Mouse (Mus musculus) brain, embryonic 14.5 days (tissue): ENCODE results near the gene Lrrc26. TPM values are rescaled to one million over a fixed set of nuclear protein-coding genes. Genes with fewer than 3 reads are reported as not detected.

Experiments
- DNase-seq: peaks from one replicate; pipeline ENCODE4 v3.0.0-alpha.2; 2011; ENCODE audit warnings: low read depth
- CTCF ChIP-seq: fragments of 200-500 bp; IDR thresholded peaks from 2 replicates; pipeline ENCODE4 v1.5.1; 2012; ENCODE audit warnings: inconsistent platforms, mild to moderate bottlenecking, moderate library complexity, borderline replicate concordance; ENCODE audit not compliant: insufficient read depth, insufficient read length; ENCODE audit errors: extremely low read depth
- POLR2A ChIP-seq: fragments of 200-500 bp; IDR thresholded peaks from 2 replicates; pipeline ENCODE4 v1.6.1; 2012; ENCODE audit warnings: mild to moderate bottlenecking, inconsistent platforms, borderline replicate concordance; ENCODE audit not compliant: poor library complexity, insufficient read depth, insufficient read length, severe bottlenecking; ENCODE audit errors: extremely low read depth
- polyA plus RNA-seq: library from polyadenylated mRNA; depleted of rRNA; stranded (reverse); fragments of >200 nt; gene quantifications from 2 replicates; pipeline ENCODE4 v1.2.3, GENCODE M21; 2012; rRNA removed

The Lrrc26 gene
- polyA plus RNA-seq, 1 experiment, result 0.07 TPM

DNA sequence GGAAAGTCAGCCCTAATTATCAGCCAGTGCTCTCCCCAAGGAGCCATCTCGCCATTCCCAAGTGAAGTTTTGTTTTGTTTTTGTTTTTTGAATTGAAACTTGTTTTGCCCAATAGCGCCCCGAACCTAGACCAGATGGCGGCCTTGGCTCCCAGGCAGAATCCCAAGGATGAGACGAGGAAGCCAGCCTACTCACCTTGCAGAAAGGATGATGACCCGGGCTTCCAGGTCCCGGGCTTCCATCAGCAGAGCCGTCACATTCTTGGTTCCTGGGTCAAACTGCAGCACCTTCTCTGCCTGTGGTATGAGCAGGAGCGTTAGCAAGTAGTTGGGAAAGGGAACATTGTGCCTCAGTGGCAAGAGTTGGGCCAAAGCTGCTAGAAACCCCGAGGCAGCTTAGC, 20.5 kb downstream of the Lrrc26 start:
- DNase-seq, result no peak
- TF ChIP-seq CTCF, result no peak
- TF ChIP-seq POLR2A, result no peak

DNA sequence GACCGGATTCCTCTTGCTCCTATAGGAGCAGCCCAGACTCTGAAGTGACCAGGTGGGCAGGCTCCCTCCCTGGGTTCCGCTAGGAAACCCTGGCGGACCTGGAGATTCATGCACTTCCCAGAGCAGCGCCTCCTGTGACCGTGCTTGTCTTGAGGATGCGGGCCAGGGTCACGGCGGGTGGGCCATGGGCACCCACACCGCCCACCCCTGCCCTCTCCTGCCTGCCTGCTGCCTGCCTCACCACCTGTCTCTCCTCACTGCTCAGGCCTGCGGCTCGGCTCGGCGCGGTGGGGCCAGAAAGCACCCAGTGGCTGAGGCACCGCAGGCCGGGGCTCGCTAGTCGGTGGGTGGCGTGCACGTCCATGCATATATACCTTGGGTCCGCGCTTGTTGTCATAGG, 21.3 kb downstream of the Lrrc26 start:
- TF ChIP-seq POLR2A, result no peak
- no peak for TF ChIP-seq CTCF
- DNase-seq, result no peak

DNA sequence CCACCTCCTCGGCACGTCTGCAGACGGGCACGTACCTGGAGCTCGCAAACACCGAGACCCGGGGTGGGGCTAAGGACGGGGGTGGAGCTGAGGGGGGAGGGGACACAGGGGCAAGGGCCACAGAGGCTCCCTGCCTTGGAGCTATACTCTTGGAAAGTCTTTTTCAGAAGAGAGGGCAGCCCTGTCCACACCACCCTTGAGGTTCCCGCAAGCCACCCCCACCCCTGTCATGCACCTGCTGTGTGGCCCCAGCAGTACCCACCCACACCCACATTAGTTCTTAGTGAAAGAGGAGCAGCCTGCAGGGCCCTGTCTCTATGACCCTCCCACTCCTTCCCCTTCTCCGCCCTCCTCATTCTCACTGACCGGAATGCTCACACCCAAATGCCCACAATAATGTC, 21.8 kb downstream of the Lrrc26 start:
- no peak for TF ChIP-seq POLR2A
- TF ChIP-seq CTCF, result no peak
- DNase-seq, result no peak

DNA sequence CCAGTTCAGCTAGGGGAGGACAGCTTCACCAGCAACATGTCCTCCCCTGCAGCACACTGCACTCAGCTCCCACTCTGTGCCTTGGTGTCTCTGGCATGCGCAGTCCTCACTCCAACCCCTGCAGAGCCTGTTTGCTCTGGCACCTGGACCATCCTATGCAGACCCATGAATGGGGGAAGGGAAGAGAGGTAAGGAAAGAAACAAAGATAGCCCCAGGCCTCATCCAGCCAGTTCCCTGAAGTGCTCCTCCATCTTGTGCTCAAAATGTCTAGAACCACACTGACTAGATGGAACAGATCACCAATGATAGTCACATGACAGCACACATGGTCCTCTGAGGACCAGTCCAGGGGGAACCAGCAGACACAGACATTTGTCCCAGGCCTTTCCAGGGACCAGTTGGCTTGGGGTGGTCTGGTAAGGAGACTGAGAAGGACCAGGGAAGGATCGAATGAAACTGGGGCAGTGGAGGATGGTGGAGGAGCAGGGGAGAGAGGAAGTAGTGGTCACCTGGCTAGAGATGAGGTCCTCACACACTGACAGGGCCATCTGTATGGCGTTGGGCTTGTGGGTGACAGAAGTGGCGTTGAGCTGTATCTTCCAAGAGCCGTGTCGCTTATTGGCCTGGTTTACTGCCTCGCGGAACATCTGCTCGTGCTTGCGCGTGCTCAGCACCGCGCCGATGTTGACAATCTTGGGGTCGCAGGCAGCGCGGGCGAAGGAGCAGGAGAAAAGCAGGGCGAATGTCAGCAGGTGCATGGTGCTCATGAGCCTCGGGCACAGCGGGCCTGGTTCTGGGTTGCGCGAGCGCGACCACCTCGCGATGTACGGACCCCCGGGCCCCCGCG, 28.6 kb downstream of the Lrrc26 start:
- peak; percentile 63 for DNase-seq
- no peak for TF ChIP-seq CTCF
- no peak for TF ChIP-seq POLR2A

DNA sequence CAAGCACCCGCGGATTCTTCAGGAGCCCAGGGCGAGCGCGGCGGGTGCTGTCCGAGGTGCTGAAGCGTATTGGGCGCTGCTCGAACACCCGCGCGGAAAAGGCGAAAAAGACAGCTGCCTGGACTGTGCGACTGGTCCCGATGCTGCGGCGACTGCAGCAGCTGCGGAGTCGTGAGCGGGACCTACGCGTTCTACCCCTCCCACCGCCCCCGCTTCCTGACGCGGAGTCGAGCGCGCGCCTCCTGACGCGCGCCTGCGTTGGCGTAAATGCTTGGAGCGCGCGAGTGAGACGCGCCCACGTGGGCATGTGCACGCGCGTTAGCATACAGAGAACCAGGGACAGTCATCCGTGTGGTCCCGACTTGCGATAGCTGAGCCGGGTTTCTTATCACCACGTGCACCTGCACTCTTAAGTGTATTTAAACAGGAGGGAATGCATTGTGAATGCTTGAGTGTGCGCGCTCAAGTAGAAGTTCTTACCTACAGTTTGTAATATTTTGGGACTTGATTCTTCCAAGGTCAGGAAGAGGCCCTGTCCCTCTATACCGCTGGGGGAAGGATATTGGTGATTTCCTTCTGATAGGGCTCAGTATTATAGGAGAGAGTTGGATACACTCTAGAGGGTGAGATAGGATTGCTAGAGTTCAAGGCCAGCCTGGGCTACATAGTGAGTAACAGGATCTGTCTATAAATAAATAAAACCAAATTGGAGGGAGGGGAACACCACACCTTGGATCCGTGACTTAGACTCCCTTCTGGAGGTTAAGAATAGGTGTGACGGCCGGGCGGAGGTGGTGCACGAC, 29.5 kb downstream of the Lrrc26 start, which contains the start of gene Grin1:
TSS of gene Grin1 (minus strand) at position 217 of the 803 bp plus-strand sequence.
- TF ChIP-seq POLR2A (peak; percentile 27; the same call in 1 of the 2 replicates), CTCF (no peak)
- DNase-seq, result peak; percentile 95

DNA sequence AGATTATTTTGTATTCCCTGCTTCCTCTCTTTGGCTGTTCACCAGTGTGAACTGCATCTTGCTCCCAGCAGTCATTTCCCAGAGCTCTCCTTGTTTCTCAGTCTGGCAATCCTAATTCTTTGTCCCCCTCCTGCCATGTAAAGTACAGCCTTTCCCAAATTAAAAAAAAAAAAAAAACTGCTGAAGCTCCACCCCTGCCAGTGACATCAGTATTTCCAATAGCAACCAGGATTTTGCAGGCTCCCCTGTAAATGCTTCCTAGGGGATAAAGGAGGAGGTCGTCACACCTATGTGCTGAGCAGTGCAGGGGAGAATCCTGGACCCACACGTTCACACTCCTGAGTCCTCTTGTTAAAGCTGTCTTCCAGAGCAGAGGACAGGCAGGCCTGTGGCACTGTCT, 30.4 kb downstream of the Lrrc26 start:
- TF ChIP-seq POLR2A (no peak), CTCF (no peak)
- DNase-seq, result no peak

DNA sequence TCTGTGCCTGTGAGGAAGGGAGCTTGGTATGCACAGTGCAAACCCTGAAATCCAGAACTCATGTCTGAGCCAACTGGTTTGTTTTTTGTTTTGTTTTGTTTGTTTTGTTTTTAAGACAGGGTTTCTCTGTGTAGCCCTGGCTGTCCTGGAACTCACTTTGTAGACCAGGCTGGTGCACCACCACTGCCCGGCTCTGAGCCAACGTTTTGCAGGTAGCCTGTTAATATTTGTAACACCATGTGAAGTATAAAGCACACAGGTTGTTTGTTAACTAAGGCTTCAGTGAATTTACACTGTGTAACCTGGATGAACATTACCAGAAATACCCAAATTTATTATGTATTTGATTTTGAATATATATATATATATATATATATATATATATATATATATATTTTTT, 36.3 kb downstream of the Lrrc26 start:
- no peak for TF ChIP-seq POLR2A
- no peak for TF ChIP-seq CTCF
- no peak for DNase-seq

DNA sequence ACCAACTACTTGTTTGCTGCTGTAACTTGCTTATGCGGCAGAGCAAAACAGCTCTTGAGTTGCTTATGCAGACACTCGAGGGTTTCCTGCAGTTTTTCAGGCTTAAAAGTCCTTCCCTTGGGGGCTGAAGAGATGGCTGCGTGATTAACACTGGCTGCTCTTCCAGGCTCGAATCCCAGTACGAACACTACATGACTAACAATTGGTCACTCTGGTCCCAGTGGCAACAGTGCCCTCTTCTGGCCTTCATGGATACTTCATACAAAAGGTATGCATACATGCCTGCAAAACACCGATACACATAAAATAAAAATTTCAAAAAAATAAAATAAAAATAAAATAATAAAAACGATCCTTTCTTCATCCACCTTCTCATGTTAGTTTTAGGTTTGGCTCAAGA, 38.7 kb downstream of the Lrrc26 start:
- no peak for TF ChIP-seq POLR2A
- peak; percentile 60 for TF ChIP-seq CTCF
- peak; percentile 63 for DNase-seq

DNA sequence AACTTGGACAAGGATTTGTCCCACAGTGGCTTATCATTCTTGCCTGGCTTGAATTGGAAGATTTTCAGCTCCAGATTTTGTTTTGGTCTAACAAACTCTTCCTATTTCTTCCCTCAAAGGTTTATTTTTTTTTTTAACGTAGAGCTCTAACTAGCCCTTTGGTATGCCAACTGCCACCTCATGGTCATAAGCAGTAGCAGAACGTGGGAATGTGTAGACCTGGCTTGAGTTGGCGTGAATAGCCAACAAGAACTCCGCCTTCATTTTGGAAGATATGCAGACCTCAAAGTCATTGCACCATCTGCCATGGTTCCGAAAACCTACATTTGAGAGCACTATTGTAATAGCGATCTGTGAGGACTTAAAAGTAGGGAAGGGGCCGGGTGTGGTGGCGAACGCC, 41.8 kb downstream of the Lrrc26 start:
- DNase-seq, result peak; percentile 5

DNA sequence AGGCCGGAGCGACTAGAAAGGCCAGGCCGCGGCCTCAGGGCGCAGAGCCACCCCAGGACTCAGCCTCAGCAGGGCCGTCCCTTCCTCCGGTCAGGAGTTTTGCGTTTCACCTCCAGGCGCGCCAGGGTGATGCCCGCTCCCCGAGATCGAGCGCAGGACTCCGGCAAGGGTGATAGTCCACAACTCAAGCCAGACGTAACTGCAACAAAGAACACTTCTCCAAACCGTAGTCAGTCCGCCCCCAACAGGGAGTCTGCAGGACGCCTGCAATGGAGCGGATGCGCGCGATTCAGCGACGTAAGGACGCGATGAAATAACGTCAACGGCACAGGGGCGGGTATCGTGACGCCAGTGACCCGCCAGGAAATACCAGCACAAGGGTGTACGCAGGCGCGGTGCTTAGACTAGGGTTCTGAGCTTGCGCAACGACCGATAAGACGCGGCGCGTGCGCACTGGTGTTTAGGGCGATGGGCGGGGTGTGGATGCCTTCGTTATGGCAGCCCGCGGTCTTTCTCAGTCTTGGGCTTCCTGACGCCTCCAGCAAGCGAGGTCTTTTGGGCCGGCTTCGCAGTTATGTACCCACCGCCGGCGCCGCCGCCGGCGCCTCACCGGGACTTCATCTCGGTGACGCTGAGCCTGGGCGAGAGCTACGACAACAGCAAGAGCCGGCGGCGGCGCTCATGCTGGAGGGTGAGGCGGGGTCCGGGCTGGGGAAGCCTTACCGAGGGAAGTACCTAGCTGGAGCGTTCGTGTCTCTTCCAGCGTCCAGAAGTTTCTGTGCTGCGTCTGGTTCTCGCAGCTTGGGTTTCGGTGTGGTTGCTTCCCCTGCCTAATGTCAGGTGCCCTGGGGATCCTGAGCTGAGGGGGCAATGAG, 42.8 kb downstream of the Lrrc26 start, which contains the start of gene Man1b1:
TSS of gene Man1b1 (plus strand) at position 53 of the 875 bp plus-strand sequence.
- TF ChIP-seq CTCF, result 0 out of 2 replicates have a peak, but pooled peaks have one; percentile 25
- peak; percentile 74; the same call in 1 of the 2 replicates for TF ChIP-seq POLR2A
- peak; percentile 100 for DNase-seq

More for the DNA sequence above, 41.8 kb downstream of the Lrrc26 start:
- TF ChIP-seq CTCF, result no peak
- TF ChIP-seq POLR2A, result no peak

DNA sequence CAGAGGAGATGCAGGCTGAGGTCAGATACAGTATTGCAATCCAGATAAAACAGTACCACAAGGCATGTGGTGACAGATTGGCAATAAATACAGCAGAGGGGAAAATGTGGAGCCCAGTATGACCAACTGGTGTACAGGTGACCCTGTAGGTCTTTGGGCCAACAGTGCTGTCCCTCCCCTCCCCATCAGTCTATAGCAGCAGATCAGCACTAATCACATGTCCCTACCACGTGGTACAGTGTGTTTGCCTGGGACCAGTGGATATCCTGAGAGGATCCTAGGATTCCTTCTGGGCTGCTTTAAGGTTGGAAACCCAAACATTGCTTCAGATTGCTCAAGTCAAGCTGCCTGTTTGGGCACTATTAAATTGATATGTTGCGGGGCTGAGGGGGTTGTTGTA, 43.9 kb downstream of the Lrrc26 start:
- DNase-seq, result no peak
- TF ChIP-seq CTCF (no peak), POLR2A (no peak)

DNA sequence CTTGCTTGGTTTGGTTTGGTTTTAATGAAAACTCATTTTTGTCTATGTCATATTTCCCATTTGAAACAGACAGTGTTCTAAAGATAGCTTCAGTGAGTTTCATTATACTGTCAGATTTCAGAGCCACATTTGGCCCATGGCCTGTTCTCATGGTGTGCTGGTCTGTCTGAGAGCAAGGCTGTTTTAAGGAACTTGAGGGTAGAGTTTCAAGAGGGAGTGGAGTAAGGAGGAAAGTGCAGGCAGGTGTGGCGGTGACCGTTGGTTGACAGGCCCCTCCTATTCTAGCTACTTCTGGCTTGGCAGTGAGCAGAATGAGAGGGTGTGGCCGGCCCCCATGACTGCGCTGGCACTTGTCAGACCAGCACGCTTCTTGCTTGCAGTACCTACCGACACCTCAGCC, 48.6 kb downstream of the Lrrc26 start:
- TF ChIP-seq CTCF (no peak), POLR2A (no peak)
- DNase-seq, result no peak

Other genes starting within 250 kb of the Lrrc26 start
- gene Nsmf, start 235.6 kb upstream of the Lrrc26 start, polyA plus RNA-seq, result 194 and 297 TPM in 2 replicates
- 0.11 and 0.18 TPM in 2 replicates for gene Entpd8, start 209.6 kb upstream of the Lrrc26 start, polyA plus RNA-seq
- gene Noxa1, start 194.8 kb upstream of the Lrrc26 start, polyA plus RNA-seq, result 0.04 TPM in 2 replicates
- gene Nrarp, start 109.2 kb upstream of the Lrrc26 start, polyA plus RNA-seq, result 50.0 and 58.5 TPM in 2 replicates
- 1.9 and 2.0 TPM in 2 replicates for gene Tor4a, start 93.0 kb upstream of the Lrrc26 start, polyA plus RNA-seq
- gene Nelfb, start 78.4 kb upstream of the Lrrc26 start, polyA plus RNA-seq, result 78.9 and 91.3 TPM in 2 replicates
- gene Stpg3, start 75.3 kb upstream of the Lrrc26 start, polyA plus RNA-seq, result not detected in 2 replicates
- 0.10 and 0.14 TPM in 2 replicates for gene Fam166a, start 71.2 kb upstream of the Lrrc26 start, polyA plus RNA-seq
- 449 and 524 TPM in 2 replicates for gene Tubb4b, start 65.2 kb upstream of the Lrrc26 start, polyA plus RNA-seq
- not detected in 2 replicates for gene Slc34a3, start 55.6 kb upstream of the Lrrc26 start, polyA plus RNA-seq
- not detected in 2 replicates for gene Rnf224, start 53.1 kb upstream of the Lrrc26 start, polyA plus RNA-seq
- gene Rnf208, start 47.7 kb upstream of the Lrrc26 start, polyA plus RNA-seq, result 127 and 148 TPM in 2 replicates
- gene Cysrt1, start 47.5 kb upstream of the Lrrc26 start, polyA plus RNA-seq, result 0.10 and 0.67 TPM in 2 replicates
- 19.1 and 22.6 TPM in 2 replicates for gene AL732309.1, start 43.1 kb upstream of the Lrrc26 start, polyA plus RNA-seq
- gene Tmem203, start 34.5 kb upstream of the Lrrc26 start, polyA plus RNA-seq, result 26.4 and 32.2 TPM in 2 replicates
- gene Tprn, start 27.3 kb upstream of the Lrrc26 start, polyA plus RNA-seq, result 7.7 and 13.0 TPM in 2 replicates
- gene Ssna1, start 17.5 kb upstream of the Lrrc26 start, polyA plus RNA-seq, result 105 and 160 TPM in 2 replicates
- 131 and 149 TPM in 2 replicates for gene Anapc2, start 17.4 kb upstream of the Lrrc26 start, polyA plus RNA-seq
- gene Tmem210, start 1.8 kb upstream of the Lrrc26 start, polyA plus RNA-seq, result not detected in 2 replicates
- gene Grin1, start 29.3 kb downstream of the Lrrc26 start, polyA plus RNA-seq, result 24.4 and 47.2 TPM in 2 replicates
- 22.5 and 37.0 TPM in 2 replicates for gene Man1b1, start 42.4 kb downstream of the Lrrc26 start, polyA plus RNA-seq
- 35.3 and 57.1 TPM in 2 replicates for gene Dpp7, start 66.4 kb downstream of the Lrrc26 start, polyA plus RNA-seq
- 2.4 TPM in 2 replicates for gene Uap1l1, start 75.8 kb downstream of the Lrrc26 start, polyA plus RNA-seq
- gene Sapcd2, start 82.4 kb downstream of the Lrrc26 start, polyA plus RNA-seq, result 20.1 and 48.8 TPM in 2 replicates
- gene Entpd2, start 106.0 kb downstream of the Lrrc26 start, polyA plus RNA-seq, result 2.2 and 2.3 TPM in 2 replicates
- 621 and 644 TPM in 2 replicates for gene Npdc1, start 109.4 kb downstream of the Lrrc26 start, polyA plus RNA-seq
- gene Fut7, start 133.4 kb downstream of the Lrrc26 start, polyA plus RNA-seq, result 0.42 and 0.57 TPM in 2 replicates
- gene Abca2, start 138.8 kb downstream of the Lrrc26 start, polyA plus RNA-seq, result 29.8 and 60.6 TPM in 2 replicates
- 1.1 and 1.9 TPM in 2 replicates for gene Clic3, start 166.9 kb downstream of the Lrrc26 start, polyA plus RNA-seq
- gene Paxx, start 171.2 kb downstream of the Lrrc26 start, polyA plus RNA-seq, result 109 and 142 TPM in 2 replicates
- 60.4 and 73.5 TPM in 2 replicates for gene Ptgds, start 180.1 kb downstream of the Lrrc26 start, polyA plus RNA-seq
- gene Lcn12, start 204.0 kb downstream of the Lrrc26 start, polyA plus RNA-seq, result not detected in 2 replicates
- gene Fbxw5, start 210.8 kb downstream of the Lrrc26 start, polyA plus RNA-seq, result 27.8 and 61.1 TPM in 2 replicates
- 1.9 and 3.6 TPM in 2 replicates for gene C8g, start 211.8 kb downstream of the Lrrc26 start, polyA plus RNA-seq